Mouse (Mus musculus) C2C12 (cell line): ENCODE measurements around the gene Nostrin.

Experiments
- CEBPB ChIP-seq: IDR thresholded peaks from one replicate; pipeline ENCODE4 v1.6.1; 2011; ENCODE audit warnings: low read depth, mild to moderate bottlenecking, control low read depth, moderate library complexity
- CTCF ChIP-seq: IDR thresholded peaks from one replicate; pipeline ENCODE4 v1.5.1; 2011; ENCODE audit not compliant: control insufficient read depth, insufficient read depth, insufficient read length
- FOSL1 ChIP-seq: IDR thresholded peaks from one replicate; pipeline ENCODE4 v1.8.0; 2011; ENCODE audit warnings: mild to moderate bottlenecking, low read length; ENCODE audit not compliant: poor library complexity, insufficient read depth, severe bottlenecking
- MAX ChIP-seq: IDR thresholded peaks from one replicate; pipeline ENCODE4 v1.6.1; 2011; ENCODE audit warnings: mild to moderate bottlenecking, control low read depth
- MYOD1 ChIP-seq: IDR thresholded peaks from one replicate; pipeline ENCODE4 v1.6.1; 2011; ENCODE audit warnings: low read depth; ENCODE audit not compliant: control insufficient read depth, insufficient read length
- USF1 ChIP-seq: IDR thresholded peaks from one replicate; pipeline ENCODE4 v1.6.1; 2011; ENCODE audit warnings: low read depth, mild to moderate bottlenecking, control low read depth, moderate library complexity

DNA sequence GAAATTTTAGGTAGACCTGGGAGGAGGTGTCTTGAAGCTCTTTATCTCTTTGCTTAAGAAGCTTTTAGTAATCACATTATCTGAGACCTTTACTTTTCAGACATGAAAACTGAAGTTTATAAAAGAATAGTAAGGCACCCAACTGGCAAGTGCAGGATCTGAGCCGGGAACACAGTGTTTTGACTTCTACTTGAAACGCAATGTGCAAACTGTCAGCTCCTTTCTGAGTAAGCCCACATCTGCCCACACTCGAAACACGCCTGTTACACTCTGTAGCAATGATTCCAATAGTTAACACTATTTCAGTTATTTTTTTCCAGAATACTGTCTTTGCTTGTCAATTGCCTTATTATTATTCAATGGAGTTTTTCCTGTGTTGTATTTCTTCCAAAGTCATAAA, 38.8 kb upstream of the Nostrin start:
- TF ChIP-seq CTCF (no peak), MAX (no peak), MYOD1 (no peak), USF1 (no peak), FOSL1 (no peak), CEBPB (no peak)
